Mouse (Mus musculus): ENCODE results near the gene 1110008L16Rik. TPM values are rescaled to one million over a fixed set of nuclear protein-coding genes. Genes with fewer than 3 reads are reported as not detected.

Gene 1110008L16Rik
- 8.5 TPM for polyA plus RNA-seq (2015; fragmentation: Illumina TruSeq; extraction: RNeasy Lipid Tissue Mini Kit (QIAGEN cat#74804); ENCODE audit: low read depth, low replicate concordance)

GRCm38 (mm10) chr12:55299336-55299735 is at the start of gene 1110008L16Rik:
1110008L16Rik (plus strand) TSS chr12:55299577.

GRCm38 (mm10) chr12:55302485-55303441 is 3.4 kb downstream of the 1110008L16Rik start, which contains the start of gene Ppp2r3c:
Ppp2r3c (minus strand) TSS chr12:55302998.

GRCm38 (mm10) chr12:55384023-55384749 is 84.8 kb downstream of the 1110008L16Rik start, which contains the start of gene Psma6:
Psma6 (plus strand) TSS chr12:55384222.

Other genes starting within 250 kb of the 1110008L16Rik start
- 14.7 TPM for gene 2700097O09Rik, start 219.5 kb upstream of the 1110008L16Rik start, polyA plus RNA-seq (2015; fragmentation: Illumina TruSeq; extraction: RNeasy Lipid Tissue Mini Kit (QIAGEN cat#74804); ENCODE audit: low read depth, low replicate concordance)
- 117 TPM for gene Srp54a, start 219.3 kb upstream of the 1110008L16Rik start, polyA plus RNA-seq (2015; fragmentation: Illumina TruSeq; extraction: RNeasy Lipid Tissue Mini Kit (QIAGEN cat#74804); ENCODE audit: low read depth, low replicate concordance)
- gene Fam177a, start 175.1 kb upstream of the 1110008L16Rik start, polyA plus RNA-seq (2015; fragmentation: Illumina TruSeq; extraction: RNeasy Lipid Tissue Mini Kit (QIAGEN cat#74804); ENCODE audit: low read depth, low replicate concordance) = 34.6 TPM
- 41.2 TPM for gene Srp54b, start 144.5 kb upstream of the 1110008L16Rik start, polyA plus RNA-seq (2015; fragmentation: Illumina TruSeq; extraction: RNeasy Lipid Tissue Mini Kit (QIAGEN cat#74804); ENCODE audit: low read depth, low replicate concordance)
- not detected for gene 1700047I17Rik2, start 100.0 kb upstream of the 1110008L16Rik start, polyA plus RNA-seq (2015; fragmentation: Illumina TruSeq; extraction: RNeasy Lipid Tissue Mini Kit (QIAGEN cat#74804); ENCODE audit: low read depth, low replicate concordance)
- gene Srp54c, start 69.4 kb upstream of the 1110008L16Rik start, polyA plus RNA-seq (2015; fragmentation: Illumina TruSeq; extraction: RNeasy Lipid Tissue Mini Kit (QIAGEN cat#74804); ENCODE audit: low read depth, low replicate concordance) = 77.4 TPM
- gene Ppp2r3c, start 3.4 kb downstream of the 1110008L16Rik start, polyA plus RNA-seq (2015; fragmentation: Illumina TruSeq; extraction: RNeasy Lipid Tissue Mini Kit (QIAGEN cat#74804); ENCODE audit: low read depth, low replicate concordance) = 17.9 TPM
- gene Psma6, start 84.6 kb downstream of the 1110008L16Rik start, polyA plus RNA-seq (2015; fragmentation: Illumina TruSeq; extraction: RNeasy Lipid Tissue Mini Kit (QIAGEN cat#74804); ENCODE audit: low read depth, low replicate concordance) = 307 TPM
- 37.6 TPM for gene Nfkbia, start 193.1 kb downstream of the 1110008L16Rik start, polyA plus RNA-seq (2015; fragmentation: Illumina TruSeq; extraction: RNeasy Lipid Tissue Mini Kit (QIAGEN cat#74804); ENCODE audit: low read depth, low replicate concordance)